Mouse (Mus musculus): Measurements from ENCODE around the gene Armc9. TPM values are rescaled to one million over a fixed set of nuclear protein-coding genes. Genes with fewer than 3 reads are reported as not detected.

Armc9 gene
- polyA plus RNA-seq, 1 experiment from 2014 or later, result 41.2 TPM

GRCm38 (mm10) chr1:86263564-86264339 lies 109.2 kb downstream of the Armc9 start:
- Histone ChIP-seq H3K9ac (replicated peaks) (no peak overlapping the region), H3K9me3 (no peaks in the 10 kb centered on the region), H3K4me3 (no peak overlapping the region), H3K27ac (replicated peaks) (no peak overlapping the region), H3K27me3 (no peaks in the 10 kb centered on the region), H3K4me1 (0 out of 2 replicates have a peak, but pooled peaks cover 2% of the 10 kb centered on the region), H3K4me2 (replicated peaks) (no peak overlapping the region), H3K36me3 (no peaks in the 10 kb centered on the region)
- 68% methylated on average over 7 of the region's 7 CpGs for WGBS
- ATAC-seq (ENCODE audit: low FRiP score, low read depth), result no peak

- WGBS, result 79% methylated on average over 3 of the region's 3 CpGs
These were observed 110.5 kb downstream of the Armc9 start for GRCm38 (mm10) chr1:86265060-86265459.

DNA sequence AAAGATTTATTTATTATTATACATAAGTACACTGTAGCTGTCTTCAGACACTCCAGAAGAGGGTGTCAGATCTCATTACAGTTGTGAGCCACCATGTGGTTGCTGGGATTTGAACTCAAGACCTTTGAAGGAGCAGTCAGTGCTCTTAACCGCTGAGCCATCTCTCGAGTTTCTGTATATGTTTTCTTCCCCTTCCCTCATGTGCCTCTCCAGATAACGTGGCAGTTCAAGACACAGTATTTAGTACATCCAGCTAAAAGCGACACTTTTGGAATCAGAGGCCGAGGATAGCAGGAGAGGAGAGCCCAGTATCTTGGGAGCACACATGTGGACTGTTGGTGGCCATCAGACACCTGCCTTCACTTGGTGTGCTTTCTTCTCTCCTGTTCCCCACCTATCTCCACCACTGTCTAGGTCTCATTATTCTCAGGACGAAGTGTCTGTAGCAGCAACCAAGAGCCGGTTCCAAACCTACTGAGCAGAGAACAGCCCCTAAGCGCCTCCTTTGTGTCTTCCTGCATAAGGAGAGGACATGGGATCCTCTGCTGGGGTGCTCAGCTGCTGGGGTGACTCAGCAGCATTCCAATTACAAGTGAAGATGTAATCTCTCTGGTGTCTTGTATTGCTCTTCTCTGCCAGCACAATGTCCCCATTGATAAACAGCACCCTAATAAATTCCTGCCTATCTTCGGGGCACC lies 114.1 kb downstream of the Armc9 start:
- Histone ChIP-seq H3K4me1 (0 out of 2 replicates have a peak, but pooled peaks cover 2% of the 10 kb centered on the region), H3K4me2 (replicated peaks) (no peak overlapping the region), H3K9ac (replicated peaks) (no peak overlapping the region), H3K27ac (replicated peaks) (no peak overlapping the region), H3K4me3 (no peak overlapping the region), H3K36me3 (no peaks in the 10 kb centered on the region), H3K9me3 (no peaks in the 10 kb centered on the region), H3K27me3 (no peaks in the 10 kb centered on the region)
- WGBS, result 87% methylated on average over 9 of the region's 9 CpGs
- no peak for ATAC-seq (ENCODE audit: low FRiP score, low read depth)

More at GRCm38 (mm10) chr1:86265060-86265459, 110.5 kb downstream of the Armc9 start:
- Histone ChIP-seq H3K4me3 (no peak overlapping the region), H3K4me1 (0 out of 2 replicates have a peak, but pooled peaks cover 2% of the 10 kb centered on the region), H3K9ac (replicated peaks) (no peak overlapping the region), H3K36me3 (no peaks in the 10 kb centered on the region), H3K4me2 (replicated peaks) (no peak overlapping the region), H3K27me3 (no peaks in the 10 kb centered on the region), H3K9me3 (no peaks in the 10 kb centered on the region), H3K27ac (replicated peaks) (no peak overlapping the region)
- no peak for ATAC-seq (ENCODE audit: low FRiP score, low read depth)

DNA sequence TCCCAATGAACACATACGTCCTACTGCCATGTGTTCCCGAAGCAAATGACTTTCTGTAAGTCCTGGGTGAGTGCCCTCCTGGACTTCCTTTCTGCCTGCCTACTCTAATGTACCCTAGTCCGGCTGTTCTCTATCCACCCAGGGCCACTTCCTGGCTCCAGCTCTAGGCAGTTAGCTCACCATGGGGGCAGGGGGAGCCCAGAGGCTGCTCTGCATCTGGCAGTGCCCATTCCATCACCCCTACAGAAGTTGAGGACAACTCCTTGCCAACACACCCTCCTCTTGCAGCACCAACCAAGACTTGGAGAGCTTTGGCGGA lies 114.6 kb downstream of the Armc9 start:
- Histone ChIP-seq H3K27ac (replicated peaks) (no peak overlapping the region), H3K4me1 (no peaks in the 10 kb centered on the region), H3K9ac (replicated peaks) (no peak overlapping the region), H3K4me2 (replicated peaks) (no peak overlapping the region), H3K27me3 (no peaks in the 10 kb centered on the region), H3K36me3 (no peaks in the 10 kb centered on the region), H3K9me3 (no peaks in the 10 kb centered on the region), H3K4me3 (no peak overlapping the region)
- ATAC-seq (ENCODE audit: low FRiP score, low read depth), result no peak
- WGBS, result 91% methylated on average over 4 of the region's 4 CpGs

GRCm38 (mm10) chr1:86271707-86272106 lies 117.1 kb downstream of the Armc9 start:
- H3K36me3 ChIP-seq, result no peaks in the 10 kb centered on the region
- H3K27me3 ChIP-seq, result no peaks in the 10 kb centered on the region
- no peak overlapping the region for H3K27ac ChIP-seq (replicated peaks)
- H3K4me3 ChIP-seq, result no peak overlapping the region
- WGBS, result 85% methylated on average over 6 of the region's 6 CpGs
- no peaks in the 10 kb centered on the region for H3K4me1 ChIP-seq
- H3K9me3 ChIP-seq, result no peaks in the 10 kb centered on the region
- no peak overlapping the region for H3K9ac ChIP-seq (replicated peaks)
- ATAC-seq (ENCODE audit: low FRiP score, low read depth), result no peak
- no peak overlapping the region for H3K4me2 ChIP-seq (replicated peaks)

DNA sequence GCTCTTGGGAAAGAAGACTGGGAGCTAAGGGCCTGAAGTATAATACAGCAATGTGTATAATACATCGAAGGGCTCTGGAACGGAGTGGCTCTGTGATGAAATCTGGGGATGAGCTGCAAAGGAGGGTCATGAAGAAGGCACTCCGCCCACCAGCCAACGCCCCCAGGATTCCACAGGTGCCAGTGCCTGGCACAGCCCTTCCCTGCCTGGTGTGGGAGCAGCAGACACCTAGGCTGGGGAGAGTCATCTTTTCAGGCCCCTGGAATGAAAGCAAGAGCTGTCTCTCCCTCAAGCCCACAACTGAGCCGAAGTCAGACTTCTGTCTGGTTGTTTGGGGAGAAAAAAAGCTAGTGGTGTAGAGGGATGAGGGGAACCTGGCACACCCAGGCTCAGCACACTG lies 122.5 kb downstream of the Armc9 start:
- Histone ChIP-seq H3K27me3 (no peaks in the 10 kb centered on the region), H3K9ac (replicated peaks) (no peak overlapping the region), H3K4me2 (replicated peaks) (no peak overlapping the region), H3K36me3 (no peaks in the 10 kb centered on the region), H3K4me3 (no peak overlapping the region), H3K9me3 (no peaks in the 10 kb centered on the region), H3K4me1 (no peaks in the 10 kb centered on the region), H3K27ac (replicated peaks) (no peak overlapping the region)
- 89% methylated on average over 5 of the region's 5 CpGs for WGBS
- no peak for ATAC-seq (ENCODE audit: low FRiP score, low read depth)

DNA sequence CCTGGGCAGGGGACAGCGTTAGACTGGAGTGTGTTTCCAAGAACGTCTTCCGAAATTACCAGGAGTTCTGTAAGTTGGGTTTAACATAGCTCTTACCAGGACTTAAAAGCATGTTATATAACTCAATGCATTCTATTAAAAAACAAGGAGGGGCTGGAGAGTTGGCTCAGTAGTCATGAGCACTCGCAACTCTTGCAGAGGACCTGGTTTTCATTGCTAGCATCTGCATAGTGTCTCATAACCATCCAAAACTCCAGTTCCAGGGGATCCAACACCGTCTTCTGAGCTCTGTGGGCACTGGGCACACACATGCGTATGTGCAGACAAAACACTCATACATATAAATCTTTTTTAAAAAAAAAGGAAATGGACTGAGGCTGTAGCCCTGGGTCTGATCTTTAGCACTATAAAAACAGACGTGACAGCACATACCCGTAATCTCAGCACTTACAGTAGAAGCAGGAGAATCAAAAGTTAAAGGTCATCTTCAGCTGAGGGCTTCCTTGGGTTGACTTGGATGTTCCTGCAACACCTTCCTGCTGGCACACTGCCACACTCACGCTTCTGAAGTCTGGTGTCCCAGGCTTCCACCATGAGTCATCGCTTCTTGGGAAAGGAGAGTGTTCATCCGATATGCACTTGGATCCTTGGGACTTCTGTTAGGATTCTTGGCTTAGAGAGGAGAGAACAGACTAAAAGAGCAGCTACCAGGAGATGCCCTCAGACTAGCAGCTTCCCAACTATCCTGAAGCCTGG lies 127.4 kb downstream of the Armc9 start:
- Histone ChIP-seq H3K27me3 (no peaks in the 10 kb centered on the region), H3K36me3 (no peaks in the 10 kb centered on the region), H3K4me3 (no peak overlapping the region), H3K9me3 (no peaks in the 10 kb centered on the region), H3K4me2 (replicated peaks) (no peak overlapping the region), H3K4me1 (no peaks in the 10 kb centered on the region), H3K27ac (replicated peaks) (no peak overlapping the region), H3K9ac (replicated peaks) (no peak overlapping the region)
- 90% methylated on average over 11 of the region's 11 CpGs for WGBS
- ATAC-seq (ENCODE audit: low FRiP score, low read depth), result no peak

GRCm38 (mm10) chr1:86284101-86284500 lies 129.5 kb downstream of the Armc9 start:
- WGBS, result 94% methylated on average over 5 of the region's 5 CpGs
- Histone ChIP-seq H3K4me1 (no peaks in the 10 kb centered on the region), H3K4me3 (no peak overlapping the region), H3K9me3 (no peaks in the 10 kb centered on the region), H3K36me3 (no peaks in the 10 kb centered on the region), H3K4me2 (replicated peaks) (no peak overlapping the region), H3K9ac (replicated peaks) (no peak overlapping the region), H3K27ac (replicated peaks) (no peak overlapping the region), H3K27me3 (no peaks in the 10 kb centered on the region)
- ATAC-seq (ENCODE audit: low FRiP score, low read depth), result no peak

- ATAC-seq (ENCODE audit: low FRiP score, low read depth), result no peak
- no peaks in the 10 kb centered on the region for H3K36me3 ChIP-seq
- no peaks in the 10 kb centered on the region for H3K27me3 ChIP-seq
- H3K4me3 ChIP-seq, result no peak overlapping the region
- no peaks in the 10 kb centered on the region for H3K4me1 ChIP-seq
- H3K9ac ChIP-seq (replicated peaks), result no peak overlapping the region
- H3K27ac ChIP-seq (replicated peaks), result no peak overlapping the region
- H3K4me2 ChIP-seq (replicated peaks), result no peak overlapping the region
- WGBS, result 80% methylated on average over 6 of the region's 6 CpGs
- no peaks in the 10 kb centered on the region for H3K9me3 ChIP-seq
These were observed 130.7 kb downstream of the Armc9 start for GRCm38 (mm10) chr1:86285295-86285694.

GRCm38 (mm10) chr1:86287473-86287872 lies 132.9 kb downstream of the Armc9 start:
- WGBS, result 85% methylated on average over 4 of the region's 4 CpGs
- Histone ChIP-seq H3K27me3 (no peaks in the 10 kb centered on the region), H3K4me2 (replicated peaks) (no peak overlapping the region), H3K4me1 (no peaks in the 10 kb centered on the region), H3K4me3 (no peak overlapping the region), H3K9me3 (no peaks in the 10 kb centered on the region), H3K36me3 (no peaks in the 10 kb centered on the region), H3K27ac (replicated peaks) (no peak overlapping the region), H3K9ac (replicated peaks) (no peak overlapping the region)
- ATAC-seq (ENCODE audit: low FRiP score, low read depth), result no peak

DNA sequence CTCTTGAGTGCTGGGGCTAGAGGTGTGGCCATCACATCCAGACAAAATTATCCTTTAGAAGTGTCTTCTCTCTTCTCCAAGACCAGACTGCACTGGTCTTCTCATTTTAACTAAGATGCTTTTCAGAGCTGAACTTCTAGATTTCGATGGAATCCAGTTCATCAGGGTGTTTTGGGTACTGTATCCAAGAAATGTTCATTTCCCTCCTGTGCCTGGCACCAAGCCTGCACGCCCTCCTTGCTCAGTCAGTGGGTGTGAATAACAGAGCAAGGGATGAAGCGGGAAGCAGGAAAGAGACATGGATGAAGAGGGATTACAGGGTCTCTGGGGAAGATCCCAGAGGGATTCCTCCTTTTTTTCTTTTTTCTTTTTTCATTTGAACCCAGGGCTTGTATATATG lies 135.9 kb downstream of the Armc9 start:
- no peaks in the 10 kb centered on the region for H3K36me3 ChIP-seq
- no peak overlapping the region for H3K27ac ChIP-seq (replicated peaks)
- H3K9me3 ChIP-seq, result no peaks in the 10 kb centered on the region
- no peak for ATAC-seq (ENCODE audit: low FRiP score, low read depth)
- 64% methylated on average over 3 of the region's 3 CpGs for WGBS
- peaks cover 13% of the 10 kb centered on the region; the same call in 1 of the 2 replicates for H3K4me1 ChIP-seq
- no peak overlapping the region for H3K4me3 ChIP-seq
- H3K27me3 ChIP-seq, result no peaks in the 10 kb centered on the region
- H3K9ac ChIP-seq (replicated peaks), result no peak overlapping the region
- H3K4me2 ChIP-seq (replicated peaks), result no peak overlapping the region

GRCm38 (mm10) chr1:86293091-86293490 lies 138.5 kb downstream of the Armc9 start:
- no peak for ATAC-seq (ENCODE audit: low FRiP score, low read depth)
- Histone ChIP-seq H3K4me3 (no peak overlapping the region), H3K9me3 (no peaks in the 10 kb centered on the region), H3K27me3 (no peaks in the 10 kb centered on the region), H3K4me1 (peaks cover 13% of the 10 kb centered on the region; the same call in 1 of the 2 replicates), H3K36me3 (no peaks in the 10 kb centered on the region), H3K27ac (replicated peaks) (no peak overlapping the region), H3K9ac (replicated peaks) (no peak overlapping the region), H3K4me2 (replicated peaks) (no peak overlapping the region)
- 88% methylated on average over 3 of the region's 3 CpGs for WGBS
